Mouse (Mus musculus) heart, postnatal 0 days (tissue): ENCODE results near the gene St6galnac4.

ENCODE experiments used
- CTCF ChIP-seq: IDR thresholded peaks from 2 replicates; pipeline ENCODE4 v1.5.1; 2016; ENCODE audit warnings: antibody characterized with exemption, control low read depth, low read depth
- EP300 ChIP-seq: IDR thresholded peaks from 2 replicates; pipeline ENCODE4 v1.6.1; 2016; ENCODE audit warnings: antibody characterized with exemption, low read depth

DNA sequence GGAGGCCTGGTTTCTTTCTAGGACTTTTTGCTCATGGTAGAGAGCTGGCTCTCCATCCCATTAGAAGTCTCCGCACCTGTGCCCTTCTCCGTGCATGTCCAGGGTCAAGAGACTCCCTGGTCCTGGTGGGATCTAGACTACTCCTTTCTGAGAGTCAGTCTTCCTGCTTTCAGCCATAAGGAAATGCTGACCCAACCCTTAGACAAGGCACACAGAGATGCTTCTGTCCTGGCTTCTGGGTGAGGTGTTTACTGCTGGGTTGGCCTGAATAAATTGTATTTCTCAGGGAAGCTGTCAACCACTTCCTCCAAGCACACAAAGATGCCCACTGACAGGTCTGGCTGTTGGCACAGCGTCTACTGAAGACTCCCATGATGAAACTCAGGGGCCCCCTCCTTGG, 12.5 kb downstream of the St6galnac4 start, which contains the start of gene St6galnac6:
- TF ChIP-seq CTCF: no peak
- no peak for TF ChIP-seq EP300
